Mouse (Mus musculus): ENCODE results near the gene Topbp1.

Topbp1 gene

DNA sequence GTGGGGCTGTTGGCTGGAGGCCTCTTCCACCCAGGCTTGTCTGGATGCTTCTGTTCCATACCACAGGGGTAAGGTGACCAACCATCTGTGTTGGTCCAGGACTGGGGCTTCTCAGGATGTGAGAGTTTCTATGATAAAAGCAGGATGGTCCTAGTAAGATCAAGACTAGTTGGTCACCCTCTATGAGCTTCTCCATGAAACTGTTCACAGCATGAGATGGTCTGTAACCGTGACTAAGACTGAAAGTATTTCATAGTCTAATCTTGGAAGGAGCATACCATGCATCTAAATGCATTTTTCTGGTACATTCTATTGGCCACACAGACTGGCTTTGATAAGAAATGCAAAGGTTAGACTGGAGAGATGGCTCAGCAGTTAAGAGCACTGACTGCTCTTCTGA is 78.6 kb downstream of the Topbp1 start:
- in situ Hi-C loops (cut with MboI, MseI), result loop anchor here (10.0 kb wide), 1 partner anchor 1751 kb away; the partner anchor contains the start of gene Nudt16

- in situ Hi-C loops (cut with MboI, MseI), result loop anchor here (10.0 kb wide), 1 partner anchor 1751 kb away; the partner anchor contains the start of gene Nudt16
Measured at GRCm38 (mm10) chr9:103384141-103384796, 79.3 kb downstream of the Topbp1 start.

DNA sequence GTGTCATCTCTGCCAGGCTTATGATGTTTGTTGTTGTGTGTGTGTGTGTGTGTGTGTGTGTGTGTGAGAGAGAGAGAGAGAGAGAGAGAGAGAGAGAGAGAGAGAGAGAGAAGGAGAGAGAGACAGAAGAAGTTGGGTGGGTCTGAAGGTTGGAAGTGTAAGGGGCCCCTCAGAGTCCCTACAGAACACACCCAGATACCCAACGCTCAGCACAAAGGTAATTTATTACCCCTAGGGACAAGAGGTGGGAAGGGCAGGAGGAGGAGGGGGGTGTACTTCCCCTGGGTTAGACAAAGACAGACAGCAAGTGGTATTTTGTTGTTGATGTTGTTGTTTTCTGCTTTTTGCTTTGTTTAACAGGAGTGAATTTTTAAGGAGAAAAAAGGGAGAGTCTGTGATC is 80.6 kb downstream of the Topbp1 start:
- in situ Hi-C loops (cut with MboI, MseI), result loop anchor here (10.0 kb wide), 1 partner anchor 1749 kb away; the partner anchor contains the start of gene Nudt16

DNA sequence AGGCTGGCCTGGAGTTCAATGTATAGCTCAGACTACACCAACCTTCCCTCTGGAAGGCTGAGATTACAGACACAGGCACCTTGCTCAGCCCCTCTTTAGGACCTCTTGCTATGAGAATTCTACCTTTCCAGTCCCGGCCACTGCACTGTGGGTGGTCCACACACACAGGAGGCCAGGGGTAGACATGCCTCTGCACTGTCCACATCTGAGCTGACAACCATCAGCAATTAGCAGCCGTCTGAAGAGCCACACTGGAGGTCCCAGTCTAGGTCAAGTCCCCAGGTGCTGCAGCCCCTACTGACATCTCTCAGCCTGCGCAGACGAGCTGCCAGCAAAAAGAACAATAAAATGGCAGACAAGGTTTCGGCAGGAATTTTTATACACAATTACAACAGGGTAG is 81.6 kb downstream of the Topbp1 start:
- in situ Hi-C loops (cut with MboI, MseI), result loop anchor here (10.0 kb wide), 1 partner anchor 1748 kb away; the partner anchor contains the start of gene Nudt16

DNA sequence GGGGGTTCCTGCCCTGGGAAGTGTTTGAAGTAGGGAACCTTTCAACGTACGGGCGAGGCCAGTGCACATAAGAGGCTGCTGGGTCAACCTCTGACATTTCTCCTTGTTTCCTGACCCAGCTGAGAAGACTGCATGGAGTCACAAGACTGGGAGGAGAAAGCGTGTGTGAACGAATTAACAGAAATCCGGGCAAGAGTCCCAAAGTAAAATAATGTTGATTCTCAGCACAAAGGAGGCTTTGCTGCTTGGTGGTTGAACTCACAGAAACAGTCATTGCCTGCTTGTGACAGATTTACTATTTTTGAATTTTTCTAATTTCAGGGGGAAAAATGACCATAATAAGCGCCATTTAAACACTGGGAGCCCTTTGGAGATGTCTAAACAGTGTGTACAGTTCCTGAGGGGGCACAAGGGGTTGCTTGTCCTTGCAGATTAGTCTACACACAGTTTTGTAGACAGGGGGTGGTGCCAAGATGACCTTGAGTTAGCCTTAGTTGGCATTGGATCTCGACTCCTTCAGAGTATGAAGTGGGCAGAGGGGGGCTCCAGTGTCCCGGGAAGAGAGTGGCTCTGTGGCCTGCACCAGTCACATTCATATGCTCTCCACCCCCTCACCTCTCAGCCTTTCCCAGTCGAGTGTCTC is 82.1 kb downstream of the Topbp1 start:
- in situ Hi-C loops (cut with MboI, MseI), result loop anchor here (10.0 kb wide), 1 partner anchor 1748 kb away; the partner anchor contains the start of gene Nudt16

DNA sequence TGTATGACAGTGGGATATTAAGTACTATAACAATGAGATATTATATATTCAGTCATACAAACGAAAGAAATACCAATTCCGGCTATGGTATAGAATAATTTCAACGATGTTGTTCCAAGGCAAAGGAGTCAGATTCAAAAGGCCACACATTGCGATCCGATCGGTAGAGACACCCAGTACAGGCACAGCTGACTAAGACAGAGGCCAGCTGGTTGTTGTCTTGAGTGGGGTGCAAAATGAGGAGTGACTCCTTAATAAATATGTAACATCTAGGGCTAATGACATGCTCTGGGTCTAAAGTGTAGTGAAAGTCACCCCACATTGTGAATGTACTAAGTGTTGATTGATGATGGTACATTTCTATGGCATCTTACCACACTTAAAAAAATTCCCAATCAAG is 84.2 kb downstream of the Topbp1 start:
- in situ Hi-C loops (cut with MboI, MseI), result loop anchor here (10.0 kb wide), 1 partner anchor 1746 kb away; the partner anchor contains the start of gene Nudt16

GRCm38 (mm10) chr9:103391796-103392372 is 86.9 kb downstream of the Topbp1 start:
- in situ Hi-C loops (cut with MboI, MseI), result no loop called here

GRCm38 (mm10) chr9:103393256-103393655 is 88.2 kb downstream of the Topbp1 start:
- in situ Hi-C loops (cut with MboI, MseI), result no loop called here

- in situ Hi-C loops (cut with MboI, MseI), result no loop called here
Measured at GRCm38 (mm10) chr9:103398509-103399157, 93.6 kb downstream of the Topbp1 start.

Measured in T-helper 2 cell (primary cell).